Mouse (Mus musculus) cerebellum, adult 2 months (tissue): ENCODE measurements at regions not wholly inside any gene's neighbourhood (a gene's known extent, or its start where the extent isn't known, plus 50 kb on each side); places are given as distances from the start of the nearest gene placed in this dataset.

Experiments used
- CTCF ChIP-seq: fragments of 200-500 bp; IDR thresholded peaks from 2 replicates; pipeline ENCODE4 v1.5.1; 2011; ENCODE audit warnings: low read depth, mild to moderate bottlenecking, control low read depth, low read length, moderate library complexity, borderline replicate concordance; ENCODE audit not compliant: insufficient read depth
- POLR2A ChIP-seq: fragments of 200-500 bp; IDR thresholded peaks from 2 replicates; pipeline ENCODE4 v1.6.1; 2011; ENCODE audit warnings: low read length, control low read depth, borderline replicate concordance; ENCODE audit not compliant: insufficient read depth

GRCm38 (mm10) chr8:91948173-91948940 lies 146.5 kb upstream of the Irx3 start:
- TF ChIP-seq POLR2A (no peak), CTCF (no peak)
